Mouse (Mus musculus) MEL (cell line): ENCODE results near the gene Mr1.

Experiments used
- GATA1 ChIP-seq: IDR thresholded peaks from 2 replicates; pipeline ENCODE4 v1.6.1; 2011; ENCODE audit warnings: low read depth, low read length, improper control_type of control experiment
- TBP ChIP-seq: IDR thresholded peaks from 2 replicates; pipeline ENCODE4 v1.8.0; 2011; ENCODE audit warnings: low read depth, low read length, improper control_type of control experiment
- USF2 ChIP-seq, 2 experiments: IDR thresholded peaks; 2 replicates each; pipeline ENCODE4 v1.6.1; 2011 to 2012; ENCODE audit warnings: improper control_type of control experiment in 2 of 2, low read length in 2 of 2, borderline replicate concordance in 1 of 2, inconsistent platforms in 1 of 2, low read depth in 1 of 2, mild to moderate bottlenecking in 1 of 2; ENCODE audit not compliant: insufficient read depth in 1 of 2

- no peak for TF ChIP-seq GATA1
- TF ChIP-seq TBP, result no peak
- no peak for TF ChIP-seq USF2 (IDR thresholded peaks at IDR 0.05; ENCODE audit: borderline replicate concordance in 1 of 2, insufficient read depth in 1 of 2, low read depth in 1 of 2, low read length in 2 of 2)
Observed at GRCm38 (mm10) chr1:155153906-155154305, 7.3 kb upstream of the Mr1 start.
